Mouse (Mus musculus) erythroblast, embryonic 14.5 days (primary cell): Measurements from ENCODE around the gene Kcnn1. TPM values are rescaled to one million over a fixed set of nuclear protein-coding genes. Genes with fewer than 3 reads are reported as not detected.

Source experiments
- H3K27me3 ChIP-seq: 2 replicates; pipeline ENCODE4 v1.6.1; 2012; ENCODE audit warnings: inconsistent platforms; ENCODE audit not compliant: control insufficient read depth
- H3K36me3 ChIP-seq: 2 replicates; pipeline ENCODE4 v1.6.1; 2012; ENCODE audit warnings: mild to moderate bottlenecking, inconsistent platforms; ENCODE audit not compliant: control insufficient read depth
- H3K4me1 ChIP-seq: 2 replicates; pipeline ENCODE4 v1.6.1; 2012; ENCODE audit warnings: inconsistent platforms; ENCODE audit not compliant: control insufficient read depth
- H3K4me3 ChIP-seq: replicated peaks from 2 replicates; pipeline ENCODE3; 2012; ENCODE audit warnings: moderate library complexity, mild to moderate bottlenecking, inconsistent platforms
- H3K9me3 ChIP-seq: 2 replicates; pipeline ENCODE4 v1.6.1; 2012; ENCODE audit warnings: low read length, inconsistent platforms, mixed read lengths; ENCODE audit not compliant: control insufficient read depth
- GATA1 ChIP-seq: IDR thresholded peaks from 2 replicates; pipeline ENCODE4 v1.6.1; 2012; ENCODE audit warnings: low read length, inconsistent platforms, mixed read lengths
- TAL1 ChIP-seq: IDR thresholded peaks from 3 replicates; pipeline ENCODE4 v1.6.1; 2012; ENCODE audit warnings: low read length, inconsistent platforms, mixed read lengths
- polyA plus RNA-seq: library from polyadenylated mRNA; stranded (reverse); fragments of >175 nt; gene quantifications from 2 replicates; pipeline ENCODE4 v1.2.3, GENCODE M21; 2012

Kcnn1 gene
- polyA plus RNA-seq, 1 experiment = 0.21 TPM

DNA sequence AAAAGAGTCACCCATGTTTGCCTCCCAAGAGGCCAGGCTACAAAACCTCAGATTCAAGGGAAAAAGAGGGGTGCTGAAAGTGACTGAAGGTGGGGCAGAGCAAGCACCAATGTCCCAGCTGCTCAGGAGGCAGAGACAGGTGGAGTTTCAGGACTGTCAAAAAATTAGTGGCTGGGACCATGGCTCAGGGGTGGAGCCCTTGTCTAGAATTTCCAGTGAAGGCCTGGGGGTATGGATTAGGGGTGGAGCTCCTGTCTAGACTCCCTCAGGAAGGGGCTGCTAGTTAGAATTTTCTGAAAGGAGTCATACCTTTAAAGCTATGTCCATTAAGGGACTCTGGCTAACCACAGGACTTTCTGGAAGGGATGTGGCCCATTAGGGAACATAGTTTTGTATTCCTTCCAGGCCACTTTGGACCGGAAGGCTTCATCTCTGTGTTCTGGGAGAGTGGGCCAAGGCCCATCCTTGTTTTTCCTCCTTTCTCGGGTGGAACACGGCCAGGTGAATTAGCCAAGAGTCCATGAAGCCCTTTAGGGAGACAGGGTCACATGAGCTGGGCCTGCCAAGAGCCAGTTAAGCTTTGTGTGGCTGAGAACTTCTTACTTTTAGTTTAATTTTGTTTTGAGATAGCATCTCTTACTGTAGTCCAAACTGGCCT is 13.6 kb downstream of the Kcnn1 start:
- H3K4me1 ChIP-seq = peaks cover 50% of the 10 kb centered on the region
- no peaks in the 10 kb centered on the region for H3K9me3 ChIP-seq
- H3K27me3 ChIP-seq = peaks cover 28% of the 10 kb centered on the region
- no peak overlapping the region for H3K4me3 ChIP-seq
- peaks cover 3% of the 10 kb centered on the region; the same call in 1 of the 2 replicates for H3K36me3 ChIP-seq
- TF ChIP-seq TAL1 (no peak), GATA1 (no peak)

DNA sequence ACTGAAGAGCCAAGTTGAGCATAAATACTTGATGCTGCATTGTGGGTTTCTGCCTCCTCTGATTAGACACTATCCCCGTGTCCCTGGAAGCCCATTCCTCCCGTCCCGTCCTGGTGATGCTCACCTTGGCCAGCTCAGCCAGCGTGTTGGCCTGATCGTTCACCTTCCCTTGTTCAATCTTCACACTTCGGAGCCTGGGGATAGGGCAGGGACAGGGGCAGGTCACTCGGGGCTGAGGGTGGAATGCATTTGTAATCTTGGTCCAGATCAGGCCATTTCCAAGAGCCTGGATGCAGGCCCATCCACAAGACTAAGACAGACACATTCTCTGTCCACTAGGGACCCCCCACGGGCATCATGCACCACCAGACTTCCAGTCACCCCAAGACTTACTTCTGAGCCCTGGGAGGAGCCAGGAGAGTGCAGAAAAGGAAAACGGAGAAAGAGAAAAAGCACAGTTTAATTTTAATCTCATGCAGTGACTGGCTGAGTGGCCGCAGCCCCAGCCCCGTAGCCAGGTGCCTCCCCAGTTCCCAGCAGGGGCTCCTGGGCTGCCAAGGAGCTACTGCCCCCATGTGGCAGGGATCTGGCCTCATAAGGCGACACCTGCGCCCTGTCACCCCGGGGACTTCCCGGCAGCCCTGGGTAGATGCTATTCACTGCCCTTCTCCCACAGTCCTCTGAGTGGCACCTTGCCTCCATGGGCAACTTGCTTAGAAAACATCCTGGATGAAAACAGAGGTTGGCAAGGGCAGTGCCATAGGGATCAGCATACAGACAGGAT is 16.5 kb downstream of the Kcnn1 start:
- Histone ChIP-seq H3K4me3 (no peak overlapping the region), H3K4me1 (peaks cover 70% of the 10 kb centered on the region), H3K9me3 (no peaks in the 10 kb centered on the region), H3K27me3 (peaks cover 22% of the 10 kb centered on the region), H3K36me3 (peaks cover 17% of the 10 kb centered on the region)
- TF ChIP-seq TAL1 (no peak), GATA1 (no peak)

DNA sequence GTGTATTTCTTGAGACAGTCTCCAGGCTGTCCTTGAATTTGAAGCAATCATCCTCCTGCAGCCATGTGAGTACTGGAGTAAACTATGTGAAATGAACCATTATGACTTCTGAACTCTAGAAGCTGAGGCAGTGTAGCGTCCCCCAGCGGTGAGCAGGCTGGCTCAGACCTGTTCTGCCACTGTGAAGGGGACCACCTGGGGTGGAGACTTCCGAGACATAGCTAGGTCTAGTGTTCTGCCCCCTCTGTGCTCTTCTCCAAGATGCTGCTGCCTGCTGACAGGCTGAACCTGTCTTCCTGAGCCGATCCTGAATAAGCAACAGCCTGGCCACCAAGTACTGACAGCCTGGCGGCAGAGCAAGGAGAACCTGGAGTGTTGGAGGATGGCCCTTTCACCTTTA is 17.9 kb downstream of the Kcnn1 start:
- no peak overlapping the region for H3K4me3 ChIP-seq
- peaks cover 77% of the 10 kb centered on the region for H3K4me1 ChIP-seq
- no peak for TF ChIP-seq GATA1
- no peak for TF ChIP-seq TAL1
- no peaks in the 10 kb centered on the region for H3K9me3 ChIP-seq
- peaks cover 17% of the 10 kb centered on the region for H3K36me3 ChIP-seq
- H3K27me3 ChIP-seq = peaks cover 22% of the 10 kb centered on the region

- TF ChIP-seq GATA1 = no peak
- peak overlapping the region; percentile 90 for H3K4me3 ChIP-seq
These were observed 18.5 kb downstream of the Kcnn1 start for GRCm38 (mm10) chr8:70844523-70844922.

DNA sequence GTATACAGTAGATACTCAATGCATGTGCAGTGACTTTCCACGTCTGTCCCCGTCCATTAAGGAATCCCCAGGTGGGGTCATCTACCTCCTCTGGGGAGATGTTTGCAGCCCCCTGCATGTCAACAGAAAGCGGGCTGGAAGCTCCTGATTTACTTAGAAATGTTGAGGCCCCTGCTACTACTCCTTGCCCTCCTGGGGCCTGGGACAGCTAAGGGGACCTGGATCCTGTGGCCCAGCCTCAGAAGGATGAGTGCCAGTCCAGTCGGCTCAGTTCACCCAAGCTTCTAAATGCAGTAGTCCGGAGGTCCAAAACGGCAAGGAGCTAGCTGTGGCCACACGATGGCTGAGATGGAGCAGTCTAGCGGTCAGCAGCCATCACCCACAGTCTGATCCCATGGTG is 19.1 kb downstream of the Kcnn1 start:
- peak overlapping the region; percentile 90 for H3K4me3 ChIP-seq
- no peak for TF ChIP-seq TAL1
- no peak for TF ChIP-seq GATA1
- no peaks in the 10 kb centered on the region for H3K9me3 ChIP-seq
- peaks cover 77% of the 10 kb centered on the region for H3K4me1 ChIP-seq
- peaks cover 18% of the 10 kb centered on the region for H3K36me3 ChIP-seq
- H3K27me3 ChIP-seq = peaks cover 21% of the 10 kb centered on the region

More at GRCm38 (mm10) chr8:70844523-70844922, 18.5 kb downstream of the Kcnn1 start:
- H3K36me3 ChIP-seq = peaks cover 17% of the 10 kb centered on the region
- peaks cover 78% of the 10 kb centered on the region for H3K4me1 ChIP-seq
- no peaks in the 10 kb centered on the region for H3K9me3 ChIP-seq
- H3K27me3 ChIP-seq = peaks cover 22% of the 10 kb centered on the region

DNA sequence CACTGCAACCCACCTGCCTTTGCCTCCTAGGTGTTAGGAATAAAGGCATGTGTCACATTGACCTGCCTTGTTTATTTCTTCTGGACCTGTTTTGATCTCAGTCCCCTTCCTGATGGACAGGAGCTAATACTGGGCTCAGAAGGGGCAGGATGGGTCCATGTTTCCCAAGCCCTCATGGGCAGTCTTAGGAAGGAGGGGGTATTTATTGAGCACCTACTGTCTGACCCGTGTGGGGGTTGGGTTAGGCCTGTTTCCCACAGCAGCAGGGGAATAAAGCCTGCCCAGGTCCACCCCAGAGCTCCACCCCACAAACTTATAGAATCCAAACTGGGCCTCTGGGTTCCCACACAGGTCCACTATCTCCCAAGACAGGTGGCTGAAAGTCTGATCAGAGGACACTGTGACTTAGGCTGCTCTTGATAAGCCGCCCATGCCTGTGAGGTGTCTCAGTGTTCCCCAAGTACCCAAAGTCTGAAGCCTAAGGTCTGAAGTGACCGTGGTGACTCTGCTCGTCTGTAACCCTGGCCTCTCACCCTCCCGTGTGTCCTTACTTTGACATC is 19.8 kb downstream of the Kcnn1 start:
- no peaks in the 10 kb centered on the region for H3K9me3 ChIP-seq
- peaks cover 80% of the 10 kb centered on the region for H3K4me1 ChIP-seq
- H3K36me3 ChIP-seq = peaks cover 24% of the 10 kb centered on the region
- H3K4me3 ChIP-seq = peak overlapping the region; percentile 90
- peaks cover 16% of the 10 kb centered on the region for H3K27me3 ChIP-seq
- peak; percentile 94 for TF ChIP-seq TAL1
- TF ChIP-seq GATA1 = peak; percentile 97

- peaks cover 82% of the 10 kb centered on the region for H3K4me1 ChIP-seq
- H3K4me3 ChIP-seq = peak overlapping the region; percentile 90
These were observed 20.6 kb downstream of the Kcnn1 start for GRCm38 (mm10) chr8:70842484-70842883.

DNA sequence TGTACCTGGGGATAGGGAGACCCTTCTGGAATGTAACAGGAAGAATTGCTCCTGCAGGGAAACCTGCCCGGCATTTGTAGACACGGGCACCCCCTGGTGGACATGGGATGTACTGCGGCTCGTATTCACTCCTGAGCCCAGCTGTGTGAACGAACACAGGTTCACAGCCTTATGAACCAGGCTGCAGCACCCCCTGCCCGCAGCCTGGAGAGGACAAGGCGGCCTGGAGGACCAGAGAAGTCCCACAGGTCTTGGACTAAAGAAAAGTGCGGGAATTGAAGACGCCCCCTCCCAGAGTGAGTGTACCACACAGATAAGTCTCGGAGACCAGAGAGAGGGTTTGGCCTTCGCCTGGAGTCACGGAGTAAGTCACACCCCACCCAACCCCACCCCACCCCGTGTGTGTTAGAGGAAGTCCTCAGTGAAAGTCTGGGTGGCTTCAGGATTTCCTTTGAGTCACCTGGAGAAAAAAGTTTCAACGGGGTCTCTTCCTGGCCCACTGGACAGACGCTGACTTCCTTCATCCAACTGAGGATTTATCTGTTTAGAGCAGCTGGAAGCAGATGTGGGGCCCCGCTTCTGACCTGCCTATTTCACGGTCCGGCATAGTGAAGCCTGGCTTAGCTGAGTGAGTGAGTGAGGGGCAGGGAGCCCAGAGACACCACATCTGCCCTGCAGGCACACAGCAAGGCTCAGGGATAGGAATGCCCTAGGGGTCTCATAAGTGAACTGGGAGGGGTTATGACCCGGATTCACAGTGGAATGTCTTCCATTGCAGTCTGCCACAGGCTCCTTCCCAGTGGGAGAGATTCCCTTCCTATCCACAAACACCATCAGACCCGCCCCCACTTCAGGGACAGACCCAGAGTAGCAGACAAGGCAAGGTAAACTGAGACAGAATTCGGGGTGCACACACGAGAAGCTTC is 21.6 kb downstream of the Kcnn1 start:
- H3K9me3 ChIP-seq = no peaks in the 10 kb centered on the region
- peaks cover 1% of the 10 kb centered on the region; the same call in 1 of the 2 replicates for H3K27me3 ChIP-seq
- TF ChIP-seq GATA1 (no peak), TAL1 (no peak)
- peaks cover 86% of the 10 kb centered on the region for H3K4me1 ChIP-seq
- H3K4me3 ChIP-seq = peak overlapping the region; percentile 90
- peaks cover 40% of the 10 kb centered on the region for H3K36me3 ChIP-seq

More at GRCm38 (mm10) chr8:70842484-70842883, 20.6 kb downstream of the Kcnn1 start:
- peaks cover 29% of the 10 kb centered on the region for H3K36me3 ChIP-seq
- no peaks in the 10 kb centered on the region for H3K9me3 ChIP-seq
- peaks cover 9% of the 10 kb centered on the region for H3K27me3 ChIP-seq
- TF ChIP-seq GATA1 = no peak
- no peak for TF ChIP-seq TAL1
